Mouse (Mus musculus) thymus, adult 2 months (tissue): ENCODE results near the gene Mphosph6.

ENCODE experiments used
- CTCF ChIP-seq: fragments of 200-500 bp; IDR thresholded peaks from 2 replicates; pipeline ENCODE4 v1.5.1; 2012; ENCODE audit warnings: mild to moderate bottlenecking, control low read depth, low read length, moderate library complexity, borderline replicate concordance; ENCODE audit not compliant: control insufficient read depth, poor library complexity, insufficient read depth; ENCODE audit errors: extremely low read depth
- POLR2A ChIP-seq: fragments of 200-500 bp; IDR thresholded peaks from 2 replicates; pipeline ENCODE4 v1.6.1; 2012; ENCODE audit warnings: mild to moderate bottlenecking, low read length, control low read depth, moderate library complexity; ENCODE audit not compliant: control insufficient read depth, poor library complexity, insufficient read depth; ENCODE audit errors: extremely low read depth

- TF ChIP-seq POLR2A (no peak), CTCF (no peak)
Measured at GRCm38 (mm10) chr8:117746651-117747050, 55.1 kb downstream of the Mphosph6 start.
